ENCODE assay signal across 28 mouse cellular contexts in genomic region chr13:98505989-98506388, GRCm38 (mm10). TPM values are rescaled to one million over a fixed set of nuclear protein-coding genes. Genes with fewer than 3 reads are reported as not detected.
A peak's percentile ranks its signal among the peaks of the same experiment; 100 is the strongest.
DNase-seq lines count a peak whose midpoint lies in the region; ATAC-seq lines count a peak whose summit lies in the region.
"Had no signal": no experiment of that assay in that cellular context is flagged by ENCODE, and none has a peak within 500 bp of the region (broad histone marks: within the 10 kb centered on the region; RNA-seq: fewer than 3 reads in every experiment).

No protein-coding gene starts in this region.

- peaks cover 14% of the 10 kb centered on the region for H3K4me1 ChIP-seq in hindbrain, embryonic 11.5 days (replicated peaks; ENCODE audit: control insufficient read depth, insufficient read depth, low read length)
- peaks cover 49% of the 10 kb centered on the region for H3K4me1 ChIP-seq in hindbrain, embryonic 10.5 days (replicated peaks)
- peaks cover 13% of the 10 kb centered on the region for H3K4me1 ChIP-seq in neural tube, embryonic 15.5 days
- peaks cover 37% of the 10 kb centered on the region for H3K4me1 ChIP-seq in embryonic facial prominence, embryonic 13.5 days

- H3K9ac ChIP-seq in hindbrain, embryonic 11.5 days (ENCODE audit: low read depth, low read length) = no peak overlapping the region
- H3K9ac ChIP-seq in neural tube, embryonic 15.5 days (replicated peaks) = no peak overlapping the region
- H3K9ac ChIP-seq in embryonic facial prominence, embryonic 13.5 days = no peak overlapping the region
- H3K9ac ChIP-seq: forebrain, embryonic 13.5 days; forebrain, postnatal 0 days; heart, embryonic 12.5 days; heart, embryonic 15.5 days; hindbrain, embryonic 13.5 days; intestine, embryonic 15.5 days had no signal

- no peak overlapping the region for H3K4me2 ChIP-seq in hindbrain, embryonic 11.5 days (replicated peaks; ENCODE audit: low read depth, low read length)
- no peak overlapping the region for H3K4me2 ChIP-seq in neural tube, embryonic 15.5 days
- peak overlapping the region; percentile 93; the same call in 1 of the 2 replicates for H3K4me2 ChIP-seq in embryonic facial prominence, embryonic 13.5 days
- H3K4me2 ChIP-seq: forebrain, embryonic 13.5 days; heart, embryonic 12.5 days; heart, embryonic 15.5 days; hindbrain, embryonic 13.5 days had no signal

- H3K9me3 ChIP-seq in hindbrain, embryonic 11.5 days (ENCODE audit: control insufficient read depth, low read length) = no peaks in the 10 kb centered on the region
- no peaks in the 10 kb centered on the region for H3K9me3 ChIP-seq in hindbrain, embryonic 10.5 days
- no peaks in the 10 kb centered on the region for H3K9me3 ChIP-seq in neural tube, embryonic 15.5 days (replicated peaks)
- no peaks in the 10 kb centered on the region for H3K9me3 ChIP-seq in embryonic facial prominence, embryonic 13.5 days
- H3K9me3 ChIP-seq: forebrain, embryonic 13.5 days; heart, embryonic 12.5 days; heart, embryonic 15.5 days; hindbrain, embryonic 13.5 days; intestine, embryonic 15.5 days had no signal

- no peak overlapping the region for H3K27ac ChIP-seq in hindbrain, embryonic 11.5 days (ENCODE audit: low read depth, low read length)
- no peak overlapping the region for H3K27ac ChIP-seq in hindbrain, embryonic 10.5 days
- no peak overlapping the region for H3K27ac ChIP-seq in neural tube, embryonic 15.5 days (replicated peaks)
- peak overlapping the region; percentile 77; the same call in 1 of the 2 replicates for H3K27ac ChIP-seq in embryonic facial prominence, embryonic 13.5 days
- H3K27ac ChIP-seq: forebrain, embryonic 13.5 days; gastrocnemius, adult 2 months; heart, embryonic 15.5 days; hindbrain, embryonic 13.5 days; intestine, embryonic 15.5 days had no signal

- H3K36me3 ChIP-seq in hindbrain, embryonic 11.5 days (ENCODE audit: control insufficient read depth, insufficient read depth, low read length) = no peaks in the 10 kb centered on the region
- no peaks in the 10 kb centered on the region for H3K36me3 ChIP-seq in hindbrain, embryonic 10.5 days
- H3K36me3 ChIP-seq in neural tube, embryonic 15.5 days = no peaks in the 10 kb centered on the region
- H3K36me3 ChIP-seq in embryonic facial prominence, embryonic 13.5 days = no peaks in the 10 kb centered on the region
- H3K36me3 ChIP-seq: heart, embryonic 12.5 days; heart, embryonic 15.5 days; hindbrain, embryonic 13.5 days; intestine, embryonic 15.5 days had no signal

- peak; percentile 34 for DNase-seq in hindbrain, embryonic 11.5 days (ENCODE audit: low spot score)
- DNase-seq in hindbrain, embryonic 10.5 days (ENCODE audit: low spot score) = no peak
- peak; percentile 29 for DNase-seq in neural tube, embryonic 10.5 days (ENCODE audit: extremely low spot score, low spot score)
- DNase-seq: adrenal gland, adult 2 months; adrenal gland, postnatal 14 days; cerebellum, adult 11 months; cerebellum, adult 8-10 months; cerebellum, postnatal 10 days; cerebellum, postnatal 36 days; embryo, embryonic 11 days; gastrocnemius, adult 2 months; gastrocnemius, postnatal 14 days; heart, postnatal 10 days; heart, postnatal 4 days had no signal

- WGBS in hindbrain, embryonic 11.5 days = 9% methylated on average over 6 of the region's 6 CpGs
- 9% methylated on average over 6 of the region's 6 CpGs for WGBS in hindbrain, embryonic 10.5 days
- WGBS in neural tube, embryonic 15.5 days = 26% methylated on average over 6 of the region's 6 CpGs
- WGBS in embryonic facial prominence, embryonic 13.5 days = 27% methylated on average over 6 of the region's 6 CpGs

- no peak overlapping the region for H3K4me3 ChIP-seq in hindbrain, embryonic 11.5 days (ENCODE audit: low read depth, low read length)
- H3K4me3 ChIP-seq in hindbrain, embryonic 10.5 days = no peak overlapping the region
- no peak overlapping the region for H3K4me3 ChIP-seq in neural tube, embryonic 15.5 days (replicated peaks)
- H3K4me3 ChIP-seq in embryonic facial prominence, embryonic 13.5 days = no peak overlapping the region
- H3K4me3 ChIP-seq: erythroblast, embryonic 14.5 days; forebrain, embryonic 13.5 days; gastrocnemius, adult 2 months; heart, embryonic 12.5 days; hindbrain, embryonic 13.5 days; intestine, embryonic 15.5 days had no signal

- no peak for ATAC-seq in hindbrain, embryonic 11.5 days (ENCODE audit: low FRiP score)
- no peak for ATAC-seq in neural tube, embryonic 15.5 days (ENCODE audit: low FRiP score)
- ATAC-seq in embryonic facial prominence, embryonic 13.5 days (ENCODE audit: insufficient number of reproducible peaks, insufficient read depth, low FRiP score, low TSS enrichment, low read depth) = no peak
- ATAC-seq in megakaryocyte progenitor cell, adult 5-6 weeks (replicated peaks; ENCODE audit: poor library complexity) = no peak
- ATAC-seq: CD4-positive, CD25-positive, alpha-beta regulatory T cell, adult 4 months; forebrain, embryonic 13.5 days; forebrain, postnatal 0 days; hindbrain, embryonic 16.5 days; intestine, embryonic 15.5 days had no signal

- H3K27me3 ChIP-seq in hindbrain, embryonic 11.5 days (ENCODE audit: control insufficient read depth, insufficient read depth, low read length) = peaks cover 63% of the 10 kb centered on the region
- peaks cover 95% of the 10 kb centered on the region for H3K27me3 ChIP-seq in hindbrain, embryonic 10.5 days (ENCODE audit: insufficient read depth, poor library complexity, severe bottlenecking)
- H3K27me3 ChIP-seq in neural tube, embryonic 15.5 days (replicated peaks) = peaks cover 68% of the 10 kb centered on the region
- peaks cover 70% of the 10 kb centered on the region for H3K27me3 ChIP-seq in embryonic facial prominence, embryonic 13.5 days

RNA-seq across cellular contexts. Expression of gene Gm10320, which starts 14.2 kb away (rescaled TPM):
- 0.78 and 0.94 TPM in 2 replicates for polyA plus RNA-seq in hindbrain, embryonic 11.5 days (2014; fragmentation: Nextera tagmentation; extraction: Ambion mirVana)
- polyA plus RNA-seq in hindbrain, embryonic 10.5 days (2016; fragmentation: Nextera tagmentation; extraction: Ambion mirVana) = 1.4 and 1.6 TPM in 2 replicates
- polyA plus RNA-seq in neural tube, embryonic 15.5 days (2015; fragmentation: Nextera tagmentation; extraction: Ambion mirVana) = 0.74 and 1.0 TPM in 2 replicates
- 1.4 and 6.5 TPM in 2 replicates for polyA plus RNA-seq in embryonic facial prominence, embryonic 13.5 days (2015; fragmentation: Nextera tagmentation; extraction: Ambion mirVana)
- total RNA-seq in megakaryocyte progenitor cell, adult 5-6 weeks (2015) = 14.4 and 15.0 TPM in 2 replicates
- 0.54 and 1.7 TPM in 2 replicates for total RNA-seq in megakaryocyte progenitor cell, adult 5-6 weeks (2017)
- total RNA-seq: adrenal gland, adult 2 months; adrenal gland, postnatal 14 days; forebrain, postnatal 0 days; gastrocnemius, adult 2 months; gastrocnemius, postnatal 14 days; gastrocnemius, postnatal 4 days; heart, adult 8-10 months; heart, postnatal 10 days; heart, postnatal 4 days had no signal
